Mouse (Mus musculus) cortical plate, adult 2 months (tissue): ENCODE data around the gene Eaf2.

Experiments used
- CTCF ChIP-seq: fragments of 200-500 bp; IDR thresholded peaks from 2 replicates; pipeline ENCODE4 v1.5.1; 2011; ENCODE audit warnings: mild to moderate bottlenecking, control low read depth, low read length; ENCODE audit not compliant: insufficient read depth; ENCODE audit errors: extremely low read depth
- POLR2A ChIP-seq: fragments of 200-500 bp; IDR thresholded peaks from 2 replicates; pipeline ENCODE4 v1.6.1; 2011; ENCODE audit warnings: mild to moderate bottlenecking, low read length, control low read depth; ENCODE audit not compliant: insufficient read depth; ENCODE audit errors: extremely low read depth

DNA sequence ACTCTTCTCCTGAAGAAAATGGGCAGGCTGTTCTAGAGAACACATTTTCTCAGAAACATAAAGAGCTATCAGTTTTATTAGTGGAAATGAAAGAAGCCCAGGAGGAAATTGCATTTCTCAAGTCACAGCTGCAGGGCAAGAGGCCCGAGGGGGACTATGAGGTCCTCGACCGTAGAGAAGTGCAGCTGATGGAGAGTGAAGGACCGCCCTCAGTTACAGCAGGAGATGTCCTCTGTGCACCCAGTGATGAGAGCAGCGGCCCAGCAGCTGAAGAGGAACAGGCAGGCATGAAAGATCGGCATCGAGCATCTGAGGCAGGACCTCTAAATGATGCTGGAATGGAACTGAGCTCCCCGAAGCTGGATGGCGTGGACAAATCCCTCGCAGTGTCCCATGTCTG, 37.1 kb upstream of the Eaf2 start:
- no peak for TF ChIP-seq CTCF
- no peak for TF ChIP-seq POLR2A
